Mouse (Mus musculus): ENCODE measurements around the gene Sorcs3. TPM values are rescaled to one million over a fixed set of nuclear protein-coding genes. Genes with fewer than 3 reads are reported as not detected.

The Sorcs3 gene
- polyA plus RNA-seq, 1 experiment = 0.01 TPM

DNA sequence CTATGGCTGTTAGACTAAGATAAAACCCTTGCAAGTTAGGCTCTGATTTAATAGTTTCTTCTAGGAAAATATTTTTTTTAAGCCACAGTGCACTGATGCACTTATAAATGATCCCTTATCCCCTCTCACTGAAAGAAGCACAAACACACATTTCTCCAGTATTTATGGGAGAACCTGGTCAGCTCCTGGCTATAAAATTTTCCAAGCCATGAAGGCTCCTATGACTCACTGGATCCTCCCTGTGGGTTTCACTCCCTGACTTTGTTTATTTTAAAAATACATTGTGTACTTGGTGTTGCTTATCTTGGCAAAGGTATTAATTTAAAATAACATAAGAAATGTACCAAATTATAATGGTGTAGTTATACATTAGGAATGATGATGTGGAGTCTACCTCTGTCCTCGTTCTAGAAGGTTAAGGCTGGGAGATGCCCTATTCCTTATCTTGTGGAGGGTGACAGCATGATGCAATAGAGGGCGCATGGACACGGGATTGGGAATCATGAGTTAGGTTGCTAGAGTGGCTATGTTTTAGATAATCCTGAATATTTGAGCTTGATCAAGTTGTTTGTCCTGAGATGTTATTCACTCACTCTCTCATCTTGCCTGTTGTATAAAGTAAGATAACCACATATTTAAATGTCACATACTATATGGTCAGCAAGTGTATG is 573.4 kb downstream of the Sorcs3 start:
- TF ChIP-seq CTCF (IDR thresholded peaks at IDR 0.05; ENCODE audit: control insufficient read depth, insufficient read depth, insufficient read length) = no peak
- TF ChIP-seq USF1 (IDR thresholded peaks at IDR 0.05; ENCODE audit: low read depth) = no peak
- TF ChIP-seq FOSL1 (IDR thresholded peaks at IDR 0.05; ENCODE audit: insufficient read depth, low read length, poor library complexity, severe bottlenecking) = peak; percentile 82
- TF ChIP-seq MYOD1 (IDR thresholded peaks at IDR 0.05; ENCODE audit: control insufficient read depth, insufficient read length, low read depth) = no peak
- TF ChIP-seq MAX (IDR thresholded peaks at IDR 0.05) = no peak
- TF ChIP-seq CEBPB (IDR thresholded peaks at IDR 0.05; ENCODE audit: low read depth) = peak; percentile 94
- no peak overlapping the region for H3ac ChIP-seq (ENCODE audit: control insufficient read depth, insufficient read length, low read depth)
- no peaks in the 10 kb centered on the region for H3K27me3 ChIP-seq (ENCODE audit: control insufficient read depth, insufficient read depth, insufficient read length)
- no peaks in the 10 kb centered on the region for H3K79me2 ChIP-seq (ENCODE audit: control insufficient read depth, insufficient read depth)
- H3K79me3 ChIP-seq (ENCODE audit: low read depth) = no peaks in the 10 kb centered on the region
- no peak overlapping the region for H3K4me3 ChIP-seq (ENCODE audit: insufficient read depth, poor library complexity, severe bottlenecking)
- H3K36me3 ChIP-seq (ENCODE audit: control insufficient read depth, insufficient read depth) = no peaks in the 10 kb centered on the region

DNA sequence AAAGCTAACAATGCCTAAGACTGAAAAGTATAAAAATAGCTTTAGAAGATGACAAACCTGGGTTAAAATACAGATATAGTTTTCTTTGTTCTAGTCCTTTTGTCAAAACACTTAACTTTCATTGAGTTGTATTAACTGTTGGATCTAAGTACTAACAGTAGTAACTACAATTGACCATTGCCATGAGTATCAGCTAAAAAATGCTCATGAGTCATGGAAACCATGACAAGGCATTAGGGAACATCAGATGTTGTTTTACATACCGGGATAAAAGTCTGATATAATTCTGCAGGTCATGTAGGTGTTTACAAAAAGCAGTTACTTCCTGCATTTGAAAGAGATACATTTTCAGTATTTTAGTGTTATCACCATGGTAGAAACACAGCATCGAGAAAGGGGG is 575.0 kb downstream of the Sorcs3 start:
- Histone ChIP-seq H3ac (ENCODE audit: control insufficient read depth, insufficient read length, low read depth) (no peak overlapping the region), H3K4me3 (ENCODE audit: insufficient read depth, poor library complexity, severe bottlenecking) (no peak overlapping the region)
- TF ChIP-seq CEBPB (IDR thresholded peaks at IDR 0.05; ENCODE audit: low read depth) (no peak), FOSL1 (IDR thresholded peaks at IDR 0.05; ENCODE audit: insufficient read depth, low read length, poor library complexity, severe bottlenecking) (peak; percentile 93), USF1 (IDR thresholded peaks at IDR 0.05; ENCODE audit: low read depth) (peak; percentile 22), MAX (IDR thresholded peaks at IDR 0.05) (peak; percentile 75)

DNA sequence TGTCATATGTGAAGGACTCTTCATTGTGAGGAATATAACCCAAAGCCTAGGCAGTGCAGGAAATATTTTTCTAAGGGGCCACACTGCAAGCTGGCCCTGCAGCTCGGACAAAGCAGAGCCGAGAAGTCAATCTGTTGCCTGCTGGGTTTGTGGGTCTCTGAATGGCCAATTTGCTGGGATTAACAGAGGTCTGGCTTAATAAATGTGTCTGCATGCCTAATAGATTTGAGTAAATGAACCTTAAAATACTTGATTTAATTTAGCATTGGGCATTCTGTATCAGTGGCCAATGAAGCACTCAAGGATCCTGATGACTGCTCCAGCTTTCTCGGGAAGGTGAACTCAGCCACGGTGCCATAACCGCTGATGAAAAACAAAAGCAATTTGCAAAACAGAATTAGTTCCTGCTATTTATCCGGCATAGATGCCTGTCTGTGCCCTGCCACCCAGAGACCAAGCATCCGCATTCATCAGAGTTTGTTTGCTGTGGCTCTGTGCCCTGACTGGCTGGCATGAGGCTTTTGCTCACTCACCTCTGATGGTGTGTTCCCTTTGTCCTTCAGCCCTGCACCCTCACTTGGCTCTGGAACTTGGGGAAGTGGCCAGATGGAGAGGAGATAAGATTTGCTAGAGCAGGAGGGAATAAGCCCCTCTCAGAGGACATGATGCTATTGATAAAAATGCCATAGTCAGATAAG is 576.3 kb downstream of the Sorcs3 start:
- TF ChIP-seq FOSL1 (IDR thresholded peaks at IDR 0.05; ENCODE audit: insufficient read depth, low read length, poor library complexity, severe bottlenecking) (no peak), CTCF (IDR thresholded peaks at IDR 0.05; ENCODE audit: control insufficient read depth, insufficient read depth, insufficient read length) (no peak), MYOG (IDR thresholded peaks at IDR 0.05; ENCODE audit: control insufficient read depth, extremely low read depth, insufficient read length) (no peak), MAX (IDR thresholded peaks at IDR 0.05) (no peak), MYOD1 (IDR thresholded peaks at IDR 0.05; ENCODE audit: control insufficient read depth, insufficient read length, low read depth) (no peak)
- no peaks in the 10 kb centered on the region for H3K36me3 ChIP-seq (ENCODE audit: control insufficient read depth, insufficient read depth)
- no peak overlapping the region for H3K4me3 ChIP-seq (ENCODE audit: insufficient read depth, poor library complexity, severe bottlenecking)
- no peaks in the 10 kb centered on the region for H3K27me3 ChIP-seq (ENCODE audit: control insufficient read depth, insufficient read depth, insufficient read length)
- no peaks in the 10 kb centered on the region for H3K79me3 ChIP-seq (ENCODE audit: low read depth)
- H3K79me2 ChIP-seq (ENCODE audit: control insufficient read depth, insufficient read depth) = no peaks in the 10 kb centered on the region
- no peak overlapping the region for H3ac ChIP-seq (ENCODE audit: control insufficient read depth, insufficient read length, low read depth)

More for the DNA sequence above, 575.0 kb downstream of the Sorcs3 start:
- H3K27me3 ChIP-seq (ENCODE audit: control insufficient read depth, insufficient read depth, insufficient read length) = no peaks in the 10 kb centered on the region
- H3K36me3 ChIP-seq (ENCODE audit: control insufficient read depth, insufficient read depth) = no peaks in the 10 kb centered on the region
- H3K79me2 ChIP-seq (ENCODE audit: control insufficient read depth, insufficient read depth) = no peaks in the 10 kb centered on the region
- H3K79me3 ChIP-seq (ENCODE audit: low read depth) = no peaks in the 10 kb centered on the region

DNA sequence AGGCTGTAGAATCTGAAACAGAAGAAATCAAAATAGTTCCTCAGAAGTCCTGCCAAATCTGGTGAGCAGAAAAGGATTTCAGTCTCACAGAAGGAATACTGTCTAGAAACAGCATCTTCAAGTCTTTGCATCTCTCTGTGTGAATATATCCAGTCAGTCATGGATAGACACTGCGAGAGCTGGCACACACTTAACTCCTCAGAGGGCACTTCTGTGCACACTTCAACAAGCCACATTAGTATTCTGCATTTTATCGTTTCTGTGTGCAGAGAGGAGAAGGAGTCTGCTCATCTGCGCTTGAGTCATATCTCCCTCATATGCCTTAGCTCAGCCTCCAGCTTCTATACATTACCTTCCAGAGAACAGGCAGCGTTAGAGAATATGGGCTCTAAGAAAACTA is 581.4 kb downstream of the Sorcs3 start:
- Histone ChIP-seq H3K36me3 (ENCODE audit: control insufficient read depth, insufficient read depth) (no peaks in the 10 kb centered on the region), H3K79me3 (ENCODE audit: low read depth) (no peaks in the 10 kb centered on the region), H3K79me2 (ENCODE audit: control insufficient read depth, insufficient read depth) (no peaks in the 10 kb centered on the region), H3K27me3 (ENCODE audit: control insufficient read depth, insufficient read depth, insufficient read length) (no peaks in the 10 kb centered on the region), H3ac (ENCODE audit: control insufficient read depth, insufficient read length, low read depth) (no peak overlapping the region), H3K4me3 (ENCODE audit: insufficient read depth, poor library complexity, severe bottlenecking) (no peak overlapping the region)
- TF ChIP-seq CTCF (IDR thresholded peaks at IDR 0.05; ENCODE audit: control insufficient read depth, insufficient read depth, insufficient read length) (no peak), USF1 (IDR thresholded peaks at IDR 0.05; ENCODE audit: low read depth) (no peak), MAX (IDR thresholded peaks at IDR 0.05) (no peak), CEBPB (IDR thresholded peaks at IDR 0.05; ENCODE audit: low read depth) (no peak), MYOD1 (IDR thresholded peaks at IDR 0.05; ENCODE audit: control insufficient read depth, insufficient read length, low read depth) (no peak), FOSL1 (IDR thresholded peaks at IDR 0.05; ENCODE audit: insufficient read depth, low read length, poor library complexity, severe bottlenecking) (no peak), MYOG (IDR thresholded peaks at IDR 0.05; ENCODE audit: control insufficient read depth, extremely low read depth, insufficient read length) (no peak)

DNA sequence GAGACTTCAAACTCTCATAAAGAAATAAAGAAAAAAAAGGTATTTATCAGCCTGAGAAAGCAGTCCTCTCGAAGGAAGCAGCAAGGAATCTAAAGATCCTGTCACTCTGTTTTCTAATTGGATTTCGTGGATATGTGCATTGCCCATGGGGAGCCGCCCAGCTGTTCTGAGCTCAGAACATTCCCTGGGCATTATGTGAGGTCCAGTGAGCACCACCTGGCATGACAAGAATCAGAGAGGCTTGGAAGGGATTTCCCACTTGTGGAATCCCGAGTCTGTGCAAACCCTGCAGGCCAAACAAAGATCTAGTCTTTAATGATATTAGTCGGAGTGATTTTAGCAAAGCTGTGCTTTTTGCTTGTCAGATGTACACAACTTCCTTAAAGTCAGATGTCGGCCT is 598.7 kb downstream of the Sorcs3 start:
- H3K79me2 ChIP-seq (ENCODE audit: control insufficient read depth, insufficient read depth) = no peaks in the 10 kb centered on the region
- no peak overlapping the region for H3ac ChIP-seq (ENCODE audit: control insufficient read depth, insufficient read length, low read depth)
- no peak for TF ChIP-seq CEBPB (IDR thresholded peaks at IDR 0.05; ENCODE audit: low read depth)
- H3K4me3 ChIP-seq (ENCODE audit: insufficient read depth, poor library complexity, severe bottlenecking) = no peak overlapping the region
- no peaks in the 10 kb centered on the region for H3K27me3 ChIP-seq (ENCODE audit: control insufficient read depth, insufficient read depth, insufficient read length)
- H3K79me3 ChIP-seq (ENCODE audit: low read depth) = no peaks in the 10 kb centered on the region
- no peaks in the 10 kb centered on the region for H3K36me3 ChIP-seq (ENCODE audit: control insufficient read depth, insufficient read depth)

DNA sequence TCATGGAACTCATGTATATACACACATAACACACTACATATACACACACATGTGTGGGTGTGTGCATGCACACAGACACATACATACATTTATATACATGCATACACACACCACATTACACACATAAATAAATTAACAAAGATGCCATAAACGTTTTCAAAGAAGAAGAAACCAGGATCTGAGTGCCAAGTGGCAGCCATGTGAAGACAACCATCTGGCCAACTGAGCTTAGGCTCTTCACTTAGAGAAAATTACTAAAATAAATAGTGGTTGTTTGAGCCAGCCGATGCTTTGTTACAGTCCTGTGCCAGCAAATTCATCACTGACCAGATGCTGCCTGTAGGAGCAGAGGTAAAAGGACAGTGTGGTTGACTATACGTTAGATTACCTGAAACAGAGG is 605.7 kb downstream of the Sorcs3 start:
- H3ac ChIP-seq (ENCODE audit: control insufficient read depth, insufficient read length, low read depth) = no peak overlapping the region
- H3K79me3 ChIP-seq (ENCODE audit: low read depth) = no peaks in the 10 kb centered on the region
- no peaks in the 10 kb centered on the region for H3K27me3 ChIP-seq (ENCODE audit: control insufficient read depth, insufficient read depth, insufficient read length)
- no peaks in the 10 kb centered on the region for H3K79me2 ChIP-seq (ENCODE audit: control insufficient read depth, insufficient read depth)
- H3K4me3 ChIP-seq (ENCODE audit: insufficient read depth, poor library complexity, severe bottlenecking) = no peak overlapping the region
- TF ChIP-seq USF1 (IDR thresholded peaks at IDR 0.05; ENCODE audit: low read depth) (no peak), CEBPB (IDR thresholded peaks at IDR 0.05; ENCODE audit: low read depth) (no peak), MYOD1 (IDR thresholded peaks at IDR 0.05; ENCODE audit: control insufficient read depth, insufficient read length, low read depth) (no peak), MYOG (IDR thresholded peaks at IDR 0.05; ENCODE audit: control insufficient read depth, extremely low read depth, insufficient read length) (no peak), MAX (IDR thresholded peaks at IDR 0.05) (no peak), CTCF (IDR thresholded peaks at IDR 0.05; ENCODE audit: control insufficient read depth, insufficient read depth, insufficient read length) (no peak), FOSL1 (IDR thresholded peaks at IDR 0.05; ENCODE audit: insufficient read depth, low read length, poor library complexity, severe bottlenecking) (no peak)
- no peaks in the 10 kb centered on the region for H3K36me3 ChIP-seq (ENCODE audit: control insufficient read depth, insufficient read depth)
